Mouse (Mus musculus) yolk sac, embryonic 10.5 days (tissue): Measurements from ENCODE around the gene Frrs1.

ENCODE experiments used
- DNase-seq: peaks from one replicate; pipeline ENCODE4 v3.0.0-alpha.2; 2017; ENCODE audit warnings: low spot score

Frrs1 gene

GRCm38 (mm10) chr3:116906596-116906995 is 47.3 kb downstream of the Frrs1 start:
- DNase-seq, result no peak

- DNase-seq, result no peak
These were observed 55.1 kb downstream of the Frrs1 start for GRCm38 (mm10) chr3:116914374-116914773.

GRCm38 (mm10) chr3:116914931-116915330 is 55.7 kb downstream of the Frrs1 start:
- no peak for DNase-seq

GRCm38 (mm10) chr3:116917016-116917415 is 57.8 kb downstream of the Frrs1 start:
- no peak for DNase-seq

GRCm38 (mm10) chr3:116921535-116921934 is 62.3 kb downstream of the Frrs1 start:
- no peak for DNase-seq

- no peak for DNase-seq
These were observed 63.8 kb downstream of the Frrs1 start for GRCm38 (mm10) chr3:116923042-116923441.

GRCm38 (mm10) chr3:116928994-116929393 is 69.7 kb downstream of the Frrs1 start:
- no peak for DNase-seq

- DNase-seq, result no peak
These were observed 73.9 kb downstream of the Frrs1 start for GRCm38 (mm10) chr3:116933158-116933557.

GRCm38 (mm10) chr3:116936934-116937691 is 77.8 kb downstream of the Frrs1 start:
- DNase-seq, result no peak

GRCm38 (mm10) chr3:116940804-116941558 is 81.7 kb downstream of the Frrs1 start:
- no peak for DNase-seq

- no peak for DNase-seq
These were observed 82.4 kb downstream of the Frrs1 start for GRCm38 (mm10) chr3:116941559-116942117.

GRCm38 (mm10) chr3:116942751-116943150 is 83.5 kb downstream of the Frrs1 start:
- no peak for DNase-seq

GRCm38 (mm10) chr3:116943422-116943821 is 84.2 kb downstream of the Frrs1 start:
- DNase-seq, result no peak

- DNase-seq, result no peak
These were observed 87.2 kb downstream of the Frrs1 start for GRCm38 (mm10) chr3:116946476-116946875.

- no peak for DNase-seq
These were observed 91.4 kb downstream of the Frrs1 start for GRCm38 (mm10) chr3:116950665-116951115.

- DNase-seq, result no peak
These were observed 92.2 kb downstream of the Frrs1 start for GRCm38 (mm10) chr3:116951489-116951888.

GRCm38 (mm10) chr3:116952242-116952899 is 93.1 kb downstream of the Frrs1 start:
- DNase-seq, result no peak

- DNase-seq, result no peak
These were observed 94.1 kb downstream of the Frrs1 start for GRCm38 (mm10) chr3:116953366-116953765.

- no peak for DNase-seq
These were observed 95.8 kb downstream of the Frrs1 start for GRCm38 (mm10) chr3:116955061-116955460.
